Mouse (Mus musculus): ENCODE measurements around the gene Ppm1k. TPM values are rescaled to one million over a fixed set of nuclear protein-coding genes. Genes with fewer than 3 reads are reported as not detected.
"Not testable (repeated sequence)": the region's sequence is repeated elsewhere in the genome, so short reads cannot be mapped to it uniquely, and the experiment has no call there.

The Ppm1k gene
- polyA plus RNA-seq, 1 experiment from 2014 or later = 6.8 TPM

GRCm38 (mm10) chr6:57468161-57468560, 67.1 kb downstream of the Ppm1k start:
- not testable (repeated sequence) for ATAC-seq (ENCODE audit: low FRiP score, low TSS enrichment); H3K9me3 ChIP-seq (ENCODE audit: control insufficient read depth, low read length); H3K4me3 ChIP-seq (replicated peaks; ENCODE audit: low read depth, low read length); H3K36me3 ChIP-seq (ENCODE audit: control insufficient read depth, insufficient read depth, low read length); H3K27me3 ChIP-seq (ENCODE audit: control insufficient read depth, insufficient read depth, low read length); H3K27ac ChIP-seq (replicated peaks; ENCODE audit: low read depth, low read length); DNase-seq; H3K4me1 ChIP-seq (ENCODE audit: control insufficient read depth, insufficient read depth, low read length); H3K9ac ChIP-seq (replicated peaks; ENCODE audit: low read length); H3K4me2 ChIP-seq (ENCODE audit: low read length)
- WGBS = 29% methylated on average over 3 of the region's 3 CpGs

Other genes starting within 250 kb of the Ppm1k start
- gene Vmn1r16, start 206.0 kb downstream of the Ppm1k start, polyA plus RNA-seq (2014; fragmentation: Nextera tagmentation; extraction: Ambion mirVana) = not detected in 2 replicates
- not detected in 2 replicates for gene Vmn1r17, start 171.7 kb downstream of the Ppm1k start, polyA plus RNA-seq (2014; fragmentation: Nextera tagmentation; extraction: Ambion mirVana)
- not detected in 2 replicates for gene Vmn1r18, start 139.7 kb downstream of the Ppm1k start, polyA plus RNA-seq (2014; fragmentation: Nextera tagmentation; extraction: Ambion mirVana)
- gene Vmn1r19, start 131.7 kb downstream of the Ppm1k start, polyA plus RNA-seq (2014; fragmentation: Nextera tagmentation; extraction: Ambion mirVana) = not detected in 2 replicates
- not detected in 2 replicates for gene Vmn1r20, start 106.5 kb downstream of the Ppm1k start, polyA plus RNA-seq (2014; fragmentation: Nextera tagmentation; extraction: Ambion mirVana)
- gene Herc6, start 45.5 kb upstream of the Ppm1k start, polyA plus RNA-seq (2014; fragmentation: Nextera tagmentation; extraction: Ambion mirVana) = 0.89 and 1.5 TPM in 2 replicates
- 15.2 and 17.3 TPM in 2 replicates for gene Pyurf, start 156.6 kb upstream of the Ppm1k start, polyA plus RNA-seq (2014; fragmentation: Nextera tagmentation; extraction: Ambion mirVana)
- gene Lancl2, start 167.1 kb upstream of the Ppm1k start, polyA plus RNA-seq (2014; fragmentation: Nextera tagmentation; extraction: Ambion mirVana) = 84.2 and 102 TPM in 2 replicates